Mouse (Mus musculus) G1E (cell line): ENCODE data around the gene Sephs2.
A peak's percentile ranks its signal among the peaks of the same experiment; 100 is the strongest.

ENCODE experiments used
- CTCF ChIP-seq: IDR thresholded peaks from 2 replicates; pipeline ENCODE4 v1.5.1; 2012; ENCODE audit warnings: low read depth, low read length, inconsistent platforms, mixed read lengths
- GATA2 ChIP-seq: IDR thresholded peaks from 2 replicates; pipeline ENCODE4 v1.6.1; 2012; ENCODE audit warnings: low read depth, low read length, inconsistent platforms, borderline replicate concordance

- TF ChIP-seq CTCF (peak; percentile 51; the same call in 1 of the 2 replicates), GATA2 (no peak)
Observed at GRCm38 (mm10) chr7:127260309-127261111, 13.3 kb downstream of the Sephs2 start, which contains the start of gene Dctpp1.
